8 mouse cellular contexts compared by ENCODE assay signal in genomic region chr13:91370886-91371595, GRCm38 (mm10).
A peak's percentile ranks its signal among the peaks of the same experiment; 100 is the strongest.
DNase-seq lines count a peak whose midpoint lies in the region; ATAC-seq and TF ChIP-seq lines count a peak whose summit lies in the region.

No protein-coding gene starts in this region.

- ATAC-seq in frontal cortex, adult (ENCODE audit: low TSS enrichment), result peak; percentile 95
- ATAC-seq in lung, postnatal 0 days, result peak; percentile 95

- H3K4me3 ChIP-seq in hindbrain, embryonic 10.5 days, result peak overlapping the region; percentile 59
- peak overlapping the region; percentile 47 for H3K4me3 ChIP-seq in lung, postnatal 0 days (ENCODE audit: low read depth, low read length)

- no peaks in the 10 kb centered on the region for H3K36me3 ChIP-seq in hindbrain, embryonic 10.5 days
- no peaks in the 10 kb centered on the region for H3K36me3 ChIP-seq in lung, postnatal 0 days (ENCODE audit: insufficient read depth, low read length)

- H3K27me3 ChIP-seq in hindbrain, embryonic 10.5 days (ENCODE audit: insufficient read depth, poor library complexity, severe bottlenecking), result no peaks in the 10 kb centered on the region
- H3K27me3 ChIP-seq in lung, postnatal 0 days (replicated peaks; ENCODE audit: insufficient read depth, low read length), result no peaks in the 10 kb centered on the region

- TF ChIP-seq EP300 in lung, postnatal 0 days (IDR thresholded peaks at IDR 0.05), result peak; percentile 87

- H3K4me2 ChIP-seq in lung, postnatal 0 days (replicated peaks; ENCODE audit: low read depth, low read length), result peak overlapping the region; percentile 85

- peak overlapping the region; percentile 99 for H3K27ac ChIP-seq in hindbrain, embryonic 10.5 days
- H3K27ac ChIP-seq in lung, postnatal 0 days (ENCODE audit: low read length), result peak overlapping the region; percentile 98

- no peaks in the 10 kb centered on the region for H3K9me3 ChIP-seq in hindbrain, embryonic 10.5 days
- H3K9me3 ChIP-seq in lung, postnatal 0 days (ENCODE audit: low read length), result no peaks in the 10 kb centered on the region

- 0 out of 2 replicates have a peak, but pooled peaks have one; percentile 0 for TF ChIP-seq CTCF in lung, postnatal 0 days (IDR thresholded peaks at IDR 0.05)

- H3K4me1 ChIP-seq in hindbrain, embryonic 10.5 days (replicated peaks), result peaks cover 68% of the 10 kb centered on the region
- peaks cover 16% of the 10 kb centered on the region; the same call in 1 of the 2 replicates for H3K4me1 ChIP-seq in lung, postnatal 0 days (ENCODE audit: insufficient read depth, low read depth, low read length)

- H3K9ac ChIP-seq in lung, postnatal 0 days (replicated peaks; ENCODE audit: low read depth), result peak overlapping the region; percentile 65

- under 1% methylated on average over 28 of the region's 28 CpGs for WGBS in hindbrain, embryonic 10.5 days
- under 1% methylated on average over 28 of the region's 28 CpGs for WGBS in lung, postnatal 0 days

- DNase-seq in MN1 (ENCODE audit: low spot score), result peak; percentile 96
- DNase-seq in cerebellum, adult 9-10 months, result peak; percentile 80
- DNase-seq in hindbrain, embryonic 10.5 days (ENCODE audit: low spot score), result peak; percentile 98
- DNase-seq in layer of hippocampus, adult 9-11 months, result peak; percentile 95
- DNase-seq in lung, postnatal 0 days (ENCODE audit: low spot score), result peak; percentile 98
- DNase-seq in ovary, postnatal 14 days (ENCODE audit: low spot score), result peak; percentile 96
- peak; percentile 98 for DNase-seq in thymus, postnatal 14 days

Comparison
In these comparisons a context has a peak if more than half of its experiments do, and no peak if none do; other contexts are left out.
1. Peak in every context shown above with its lines: DNase-seq, ATAC-seq, H3K4me3 ChIP-seq and H3K27ac ChIP-seq.